ENCODE assay signal across 8 mouse cellular contexts in genomic region chr10:112929222-112929615, GRCm38 (mm10). TPM values are rescaled to one million over a fixed set of nuclear protein-coding genes. Genes with fewer than 3 reads are reported as not detected.
A peak's percentile ranks its signal among the peaks of the same experiment; 100 is the strongest.
DNase-seq lines count a peak whose midpoint lies in the region; ATAC-seq and TF ChIP-seq lines count a peak whose summit lies in the region.

No protein-coding gene starts in this region.

- peaks cover 11 to 22% of the 10 kb centered on the region in 2 experiments for H3K36me3 ChIP-seq in CH12.LX (replicated peaks in 1 of 2; ENCODE audit: control insufficient read depth in 1 of 2, insufficient read depth in 1 of 2, low read length in 1 of 2)
- peaks cover 11% of the 10 kb centered on the region for H3K36me3 ChIP-seq in forebrain, postnatal 0 days (ENCODE audit: insufficient read depth)
- H3K36me3 ChIP-seq in lung, postnatal 0 days (ENCODE audit: insufficient read depth, low read length) = no peaks in the 10 kb centered on the region

- H3K9ac ChIP-seq in CH12.LX (ENCODE audit: insufficient read depth, low read depth) = peak overlapping the region; percentile 45
- peak overlapping the region; percentile 96 for H3K9ac ChIP-seq in forebrain, postnatal 0 days
- H3K9ac ChIP-seq in lung, postnatal 0 days (replicated peaks; ENCODE audit: low read depth) = peak overlapping the region; percentile 99

- DNase-seq in gastrocnemius, adult 2 months = no peak
- DNase-seq in gastrocnemius, postnatal 14 days = no peak
- no peak for DNase-seq in CH12.LX (ENCODE audit: extremely low read depth)
- DNase-seq in forebrain, postnatal 0 days = no peak
- peak; percentile 7 for DNase-seq in lung, postnatal 0 days (ENCODE audit: low spot score)
- no peak for DNase-seq in spleen, postnatal 14 days (ENCODE audit: low spot score in 2 of 2)
- DNase-seq in right cerebral cortex, postnatal 14 days = no peak
- no peak for DNase-seq in left cerebral cortex, adult 9 months (ENCODE audit: low spot score in 2 of 2)

- TF ChIP-seq EP300 in CH12.LX (IDR thresholded peaks at IDR 0.05; ENCODE audit: low read length) = no peak
- TF ChIP-seq EP300 in lung, postnatal 0 days (IDR thresholded peaks at IDR 0.05) = no peak

- no peak for TF ChIP-seq POLR2A in CH12.LX (IDR thresholded peaks at IDR 0.05; ENCODE audit: low read depth, low read length)

- in situ Hi-C loops in CH12.LX (cut with MboI; ENCODE audit: low pct_ligation_motif_present, low pct_unique_long_range_greater_than_20kb, low sequenced_read_pairs) = no loop called here

- peak; percentile 38; the same call in 1 of the 2 replicates for ATAC-seq in forebrain, postnatal 0 days
- no peak for ATAC-seq in lung, postnatal 0 days

- H3K27ac ChIP-seq in gastrocnemius, adult 2 months = peak overlapping the region; percentile 96
- H3K27ac ChIP-seq in CH12.LX (ENCODE audit: insufficient read depth, low read depth) = no peak overlapping the region
- H3K27ac ChIP-seq in forebrain, postnatal 0 days (ENCODE audit: low read depth, low read length) = peak overlapping the region; percentile 97
- peak overlapping the region; percentile 97; the same call in 1 of the 2 replicates for H3K27ac ChIP-seq in lung, postnatal 0 days (ENCODE audit: low read length)

- peak overlapping the region; percentile 41; the same call in 1 of the 2 replicates for H3K4me2 ChIP-seq in CH12.LX (ENCODE audit: insufficient read depth, low read depth, poor library complexity, severe bottlenecking)
- peak overlapping the region; percentile 82 for H3K4me2 ChIP-seq in forebrain, postnatal 0 days (ENCODE audit: low read depth)
- peak overlapping the region; percentile 69 for H3K4me2 ChIP-seq in lung, postnatal 0 days (replicated peaks; ENCODE audit: low read depth, low read length)

- H3K4me1 ChIP-seq in CH12.LX (ENCODE audit: control insufficient read depth in 1 of 2, insufficient read depth in 2 of 2) = peaks cover 2 to 33% of the 10 kb centered on the region in 2 experiments; a peak in 3 of 4 replicates
- peaks cover 12% of the 10 kb centered on the region for H3K4me1 ChIP-seq in forebrain, postnatal 0 days (ENCODE audit: insufficient read depth)
- peaks cover 24% of the 10 kb centered on the region; the same call in 1 of the 2 replicates for H3K4me1 ChIP-seq in lung, postnatal 0 days (ENCODE audit: insufficient read depth, low read depth, low read length)

- dilution Hi-C loops in CH12.LX (cut with MboI; ENCODE audit: extremely low pct_ligation_motif_present, extremely low pct_unique_long_range_greater_than_20kb, low sequenced_read_pairs) = no loop called here

- H3K4me3 ChIP-seq in gastrocnemius, adult 2 months = peak overlapping the region; percentile 82
- peak overlapping the region in 2 of 3 experiments; percentile 40 to 88 for H3K4me3 ChIP-seq in CH12.LX (replicated peaks in 1 of 3; ENCODE audit: low read depth in 2 of 3, low read length in 2 of 3, poor library complexity in 1 of 3)
- peak overlapping the region; percentile 70 for H3K4me3 ChIP-seq in forebrain, postnatal 0 days (ENCODE audit: low read depth, low read length)
- peak overlapping the region; percentile 88 for H3K4me3 ChIP-seq in lung, postnatal 0 days (ENCODE audit: low read depth, low read length)

- no peaks in the 10 kb centered on the region for H3K27me3 ChIP-seq in CH12.LX (replicated peaks)
- no peaks in the 10 kb centered on the region for H3K27me3 ChIP-seq in forebrain, postnatal 0 days (ENCODE audit: insufficient read depth, low read length)
- H3K27me3 ChIP-seq in lung, postnatal 0 days (replicated peaks; ENCODE audit: insufficient read depth, low read length) = no peaks in the 10 kb centered on the region

- H3K79me2 ChIP-seq in CH12.LX (replicated peaks; ENCODE audit: control insufficient read depth, extremely low read depth, insufficient read depth, poor library complexity, severe bottlenecking) = peaks cover 34% of the 10 kb centered on the region

- WGBS in forebrain, postnatal 0 days = 30% methylated on average over 9 of the region's 9 CpGs
- WGBS in lung, postnatal 0 days = 28% methylated on average over 9 of the region's 9 CpGs

- intact Hi-C loops in gastrocnemius, adult 2 months (cut with DNase I) = no loop called here
- intact Hi-C loops in gastrocnemius, postnatal 14 days (cut with DNase I; ENCODE audit: low total_unique reads) = no loop called here

- TF ChIP-seq CTCF in gastrocnemius, adult 2 months (IDR thresholded peaks at IDR 0.05) = peak; percentile 45
- TF ChIP-seq CTCF in CH12.LX (conservative IDR thresholded peaks at IDR 0.05 in 1 of 2, IDR thresholded peaks at IDR 0.05 in 1 of 2; ENCODE audit: low read depth in 2 of 2, low read length in 2 of 2) = no peak
- peak; percentile 28 for TF ChIP-seq CTCF in forebrain, postnatal 0 days (IDR thresholded peaks at IDR 0.05; ENCODE audit: low read depth)
- TF ChIP-seq CTCF in lung, postnatal 0 days (IDR thresholded peaks at IDR 0.05) = no peak; the same call in 1 of the 2 replicates

- no peaks in the 10 kb centered on the region for H3K9me3 ChIP-seq in CH12.LX (replicated peaks; ENCODE audit: low read length)
- no peaks in the 10 kb centered on the region for H3K9me3 ChIP-seq in forebrain, postnatal 0 days (ENCODE audit: low read length)
- H3K9me3 ChIP-seq in lung, postnatal 0 days (ENCODE audit: low read length) = no peaks in the 10 kb centered on the region

- TF ChIP-seq RAD21 in CH12.LX (IDR thresholded peaks at IDR 0.05; ENCODE audit: low read depth, low read length) = no peak

TF ChIP-seq in CH12.LX, 34 proteins besides CTCF, POLR2A, EP300 and RAD21:
- TF ChIP-seq SIN3A (IDR thresholded peaks at IDR 0.05; ENCODE audit: low read length) (no peak), MAZ (IDR thresholded peaks at IDR 0.05; ENCODE audit: low read depth, low read length) (no peak)
TF ChIP-seq in CH12.LX: peak in this region for 0.

RNA-seq across cellular contexts. Expression of gene Atxn7l3b, which starts 0.4 kb away (rescaled TPM):
- total RNA-seq in gastrocnemius, adult 2 months (2021) = 10 to 100 TPM; 13.0 to 16.3 TPM
- 10 to 100 TPM; 27.8 to 29.4 TPM for total RNA-seq in gastrocnemius, postnatal 14 days (2021)
- total RNA-seq in CH12.LX (2012; rRNA removed) (34.0 and 39.0 TPM in 2 replicates), CH12.LX (2014; rRNA removed) (53.8 and 56.1 TPM in 2 replicates)
- 47.8 and 55.4 TPM in 2 replicates for polyA plus RNA-seq in CH12.LX (2012; ENCODE audit: insufficient read length, low read depth)
- 234 and 262 TPM in 2 replicates for total RNA-seq in forebrain, postnatal 0 days (2014; rRNA removed)
- 404 and 419 TPM in 2 replicates for polyA plus RNA-seq in forebrain, postnatal 0 days (2015; fragmentation: Nextera tagmentation; extraction: Ambion mirVana)
- 171 and 191 TPM in 2 replicates for polyA plus RNA-seq in lung, postnatal 0 days (2015; fragmentation: Nextera tagmentation; extraction: Ambion mirVana)

Comparison
In these comparisons a context has a peak if more than half of its experiments do, and no peak if none do; other contexts are left out.
1. CTCF ChIP-seq: peak in gastrocnemius, adult 2 months (single experiment) and forebrain, postnatal 0 days (single experiment); none in CH12.LX (0 of 2) and lung, postnatal 0 days (single experiment).
2. H3K9ac ChIP-seq: peak in every context shown above with its lines; median percentile 99 in lung, postnatal 0 days; 96 in forebrain, postnatal 0 days; 45 in CH12.LX.
3. Peak in every context shown above with its lines, with median percentiles within 50 percentile points of each other: H3K4me3 ChIP-seq and H3K4me2 ChIP-seq.